Mouse (Mus musculus) retina, postnatal 7 days (tissue): ENCODE measurements around the gene Phf24.

ENCODE experiments used
- DNase-seq: peaks from one replicate; pipeline ENCODE4 v3.0.0-alpha.2; 2012; ENCODE audit warnings: low read depth, low spot score

Phf24 gene

DNA sequence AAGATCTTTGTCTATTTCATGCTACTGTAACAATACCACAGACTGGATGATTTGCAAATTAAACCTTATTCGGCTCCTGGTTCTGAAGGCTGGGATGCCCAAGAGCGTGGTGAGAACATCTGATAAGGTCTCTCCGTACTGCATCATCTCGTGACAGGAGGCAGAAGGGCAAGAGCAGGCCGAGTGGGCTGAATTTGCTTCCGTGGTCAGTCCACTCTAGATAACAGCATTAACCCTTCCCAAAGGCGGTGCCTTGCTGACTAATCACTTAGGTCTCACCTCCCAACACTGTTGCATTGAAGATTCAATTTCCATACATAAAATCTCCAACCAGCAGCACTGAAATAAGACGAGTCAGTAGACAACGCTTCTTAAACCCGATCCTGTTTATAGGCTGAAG, 3.1 kb upstream of the Phf24 start:
- DNase-seq = no peak

DNA sequence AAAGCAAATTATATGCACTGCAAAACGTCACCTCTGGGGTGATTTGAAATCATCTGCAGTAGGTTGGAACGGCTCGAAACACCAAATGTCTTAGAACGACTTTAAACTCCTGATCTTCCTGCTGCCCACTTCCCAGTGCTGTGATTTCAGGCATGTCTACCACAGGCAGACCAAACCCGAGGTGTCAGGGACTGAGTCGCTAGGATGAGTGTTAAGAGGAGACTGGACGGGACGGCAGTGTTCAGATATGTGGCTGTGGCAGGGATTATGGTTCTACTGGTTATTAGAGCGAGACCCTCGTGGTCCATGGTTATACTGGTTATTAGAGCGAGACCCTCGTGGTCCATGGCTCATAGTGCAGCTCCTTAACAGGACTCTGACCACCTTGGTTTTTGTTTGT, 1.1 kb upstream of the Phf24 start:
- no peak for DNase-seq

GRCm38 (mm10) chr4:42915966-42916365, 494 bp upstream of the Phf24 start:
- no peak for DNase-seq

- DNase-seq = no peak
These were observed 928 bp downstream of the Phf24 start for GRCm38 (mm10) chr4:42917402-42917774.

DNA sequence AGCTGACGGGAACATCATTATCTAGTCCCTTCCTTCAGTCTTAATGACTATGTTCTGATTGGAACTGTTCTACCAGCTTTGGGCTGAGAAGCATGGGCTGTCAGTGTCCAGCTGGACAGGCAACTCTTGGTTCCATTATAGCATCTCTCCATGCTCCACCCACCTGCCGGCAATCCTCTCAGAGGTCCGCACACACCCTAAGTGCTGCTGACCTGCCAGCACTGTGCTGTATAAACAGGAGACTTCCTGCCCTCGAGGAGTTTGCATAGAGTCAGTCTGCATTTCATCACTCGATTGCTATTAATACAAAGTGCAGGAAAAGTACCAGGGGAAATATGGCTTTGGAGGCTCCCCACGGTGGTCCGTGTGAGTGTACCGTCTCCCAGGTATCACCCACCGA, 4.3 kb downstream of the Phf24 start:
- DNase-seq = no peak

DNA sequence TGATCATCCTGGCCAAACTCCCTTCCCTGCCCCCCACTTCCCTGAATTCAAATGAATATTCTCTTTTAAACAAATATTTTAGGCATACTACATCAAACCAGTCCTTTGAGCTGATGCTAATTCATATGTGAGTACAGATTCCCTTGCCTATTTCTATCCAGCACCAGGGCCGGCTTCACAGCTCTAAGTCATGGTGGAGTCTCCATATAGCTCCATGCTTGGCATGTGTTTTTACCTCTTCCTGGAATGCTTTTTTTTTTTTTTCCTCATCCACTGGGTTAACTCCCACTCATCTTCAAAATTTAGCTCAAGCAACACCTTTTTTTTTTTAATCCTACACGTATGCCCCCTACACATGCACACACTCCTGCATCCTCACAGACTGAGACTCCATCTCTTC, 5.1 kb downstream of the Phf24 start:
- no peak for DNase-seq

DNA sequence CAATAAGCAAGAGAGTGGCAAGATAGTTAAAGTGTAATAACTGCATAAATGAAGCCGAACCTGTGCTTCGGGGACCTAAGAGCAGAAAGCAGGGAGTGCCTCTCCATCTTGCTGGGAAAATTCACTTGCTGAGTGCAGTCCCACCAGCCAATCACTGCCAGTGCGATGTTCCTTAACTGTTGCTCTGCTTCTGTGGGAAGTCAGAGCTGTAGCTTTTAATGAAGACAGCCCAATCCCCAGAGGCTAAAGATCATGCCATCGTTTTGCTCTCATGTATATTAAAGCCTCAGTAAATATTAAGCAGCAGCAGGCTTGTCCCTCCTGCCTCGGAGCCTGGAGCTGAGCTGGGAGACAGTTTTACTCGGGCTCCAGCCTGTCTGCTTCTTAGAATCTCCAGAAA, 5.6 kb downstream of the Phf24 start:
- no peak for DNase-seq

DNA sequence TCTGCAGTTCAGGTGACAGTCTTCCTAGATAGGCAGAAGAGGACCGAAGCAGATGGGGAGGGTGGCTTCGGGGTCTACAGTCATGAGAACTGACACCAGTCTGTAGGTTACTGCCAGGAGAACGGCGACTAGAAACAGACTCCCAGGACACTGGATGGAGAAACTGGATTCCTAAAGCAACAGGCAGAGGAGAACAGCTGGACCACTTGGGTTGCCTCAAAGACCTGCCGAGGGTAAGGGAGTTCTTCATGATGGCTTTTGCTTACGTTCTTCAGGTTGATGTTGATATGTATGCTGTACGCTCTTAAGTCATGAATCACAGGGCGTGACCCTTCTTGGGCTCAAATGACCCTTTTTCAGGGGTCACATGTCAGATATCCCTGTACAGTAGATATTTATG, 6.0 kb downstream of the Phf24 start:
- DNase-seq = no peak

DNA sequence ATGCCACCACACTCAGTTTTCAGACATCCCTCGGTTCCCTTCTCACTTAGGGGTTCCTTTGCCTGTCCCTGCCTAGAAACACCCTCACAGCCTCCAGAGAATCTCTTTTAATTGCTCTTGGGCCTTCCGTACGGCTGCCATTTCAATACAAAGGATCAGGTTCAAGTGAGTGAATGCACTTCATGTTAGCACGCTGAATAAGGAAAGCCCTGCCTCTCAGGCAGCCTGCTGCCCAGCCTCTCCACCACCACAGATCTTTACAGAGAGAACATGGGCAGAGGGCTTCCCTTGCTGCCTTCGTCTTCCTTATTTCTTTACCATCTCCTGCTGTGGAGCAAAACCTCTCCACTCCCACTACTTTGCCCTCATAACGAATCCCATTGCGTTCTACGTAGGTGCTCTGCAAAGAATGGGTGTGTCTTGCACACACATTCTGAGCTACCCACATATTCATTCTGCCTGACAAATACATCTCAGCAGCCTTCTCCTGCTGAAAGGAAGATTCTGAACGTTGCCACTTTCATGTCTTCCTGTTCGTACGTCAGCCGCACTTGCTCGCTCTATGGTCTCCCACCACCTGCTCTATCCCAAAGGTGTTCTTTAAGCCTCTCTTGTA, 7.7 kb downstream of the Phf24 start:
- no peak for DNase-seq

- DNase-seq = no peak
These were observed 11.7 kb downstream of the Phf24 start for GRCm38 (mm10) chr4:42928209-42928608.

DNA sequence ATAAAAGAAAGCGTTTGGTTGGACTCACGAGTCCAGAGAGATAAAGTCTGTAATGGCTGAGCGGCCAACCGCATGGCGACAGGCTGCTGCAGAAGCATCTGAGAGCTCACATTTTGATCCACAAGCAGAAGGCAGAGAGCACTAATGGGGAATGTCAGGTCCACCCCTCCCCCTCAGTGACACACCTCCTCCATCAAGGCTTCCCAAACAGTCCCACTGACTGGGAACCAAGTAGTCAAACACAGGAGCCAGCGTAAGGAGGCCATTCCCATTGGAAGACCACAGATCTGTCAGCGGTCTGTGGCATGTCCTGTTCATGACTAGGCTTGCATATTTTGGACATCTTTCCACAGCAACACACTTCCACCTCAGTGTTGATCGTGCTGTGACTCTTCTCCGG, 12.5 kb downstream of the Phf24 start:
- no peak for DNase-seq

DNA sequence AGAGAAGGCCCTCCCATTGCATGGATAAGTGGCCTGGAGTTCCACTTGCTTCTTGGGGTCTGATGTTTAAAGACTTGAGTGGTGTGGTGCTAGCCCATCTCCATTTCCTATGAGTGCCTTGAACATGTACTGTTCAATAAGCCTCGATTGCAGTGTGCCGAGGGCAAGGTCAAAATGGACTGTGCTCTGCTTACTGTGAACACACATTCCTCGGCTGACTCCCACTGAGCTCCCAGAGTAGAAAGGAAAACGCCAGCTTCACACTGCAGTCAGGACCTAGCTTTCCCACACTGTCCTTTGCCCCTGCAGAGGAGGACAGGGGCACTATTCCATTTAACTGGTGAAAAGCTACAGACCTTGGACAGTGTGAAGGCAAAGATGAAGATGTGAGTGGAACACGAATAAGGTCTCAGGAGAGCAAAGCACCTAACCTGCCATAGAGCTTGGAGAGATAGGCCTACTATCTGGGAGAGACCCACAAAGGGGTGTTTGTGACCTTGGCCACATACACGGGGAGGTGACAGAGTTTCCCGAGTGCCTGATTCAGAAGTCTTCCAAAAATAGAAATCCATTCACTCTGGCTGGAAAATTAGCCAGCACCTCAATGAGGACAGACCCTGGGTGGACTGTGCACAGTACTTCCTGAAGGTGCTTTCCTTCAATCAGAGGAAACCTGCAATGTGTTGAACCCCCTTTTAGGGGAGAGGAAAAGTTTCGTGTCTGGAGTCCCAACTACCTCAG, 15.9 kb downstream of the Phf24 start:
- DNase-seq = no peak

GRCm38 (mm10) chr4:42933630-42934029, 17.2 kb downstream of the Phf24 start:
- no peak for DNase-seq

GRCm38 (mm10) chr4:42941396-42941795, 24.9 kb downstream of the Phf24 start:
- DNase-seq = no peak

DNA sequence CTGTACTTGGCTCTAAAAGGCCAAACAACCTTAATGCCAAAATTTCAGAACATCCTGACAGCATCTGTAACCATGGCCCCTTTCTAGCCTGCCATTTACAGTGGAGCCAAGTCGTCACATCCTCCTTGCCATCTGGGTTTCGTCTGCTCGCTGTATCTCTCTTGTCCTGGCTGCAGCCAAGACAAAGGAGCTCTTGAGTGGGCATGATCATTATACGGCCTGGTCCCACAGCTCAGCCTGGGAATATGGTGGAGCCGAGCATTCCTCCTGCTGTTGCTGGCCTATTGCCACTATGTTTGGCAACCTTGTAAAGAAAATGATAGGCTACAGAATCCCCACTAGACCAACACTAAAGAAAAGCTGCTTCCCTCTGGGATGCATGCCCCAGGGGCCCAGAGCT, 26.9 kb downstream of the Phf24 start:
- no peak for DNase-seq

DNA sequence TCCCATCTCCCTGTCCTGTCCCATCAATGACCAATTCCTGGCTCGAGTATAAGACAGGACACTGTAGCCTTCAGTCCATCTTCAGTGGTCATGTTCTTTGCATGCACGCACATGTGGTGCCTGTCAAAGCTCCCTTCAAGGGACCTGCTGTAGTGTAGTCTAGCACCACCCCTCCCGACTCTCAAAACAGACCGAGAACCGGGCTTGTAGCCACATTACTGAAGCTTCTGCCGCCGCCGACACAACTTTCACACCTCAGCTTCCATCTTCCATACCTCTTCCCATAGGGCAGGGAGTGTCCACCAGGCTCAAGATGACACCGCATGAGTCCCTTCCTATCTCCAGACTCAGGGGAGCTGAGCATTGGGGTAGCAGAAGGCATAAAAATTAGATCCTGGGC, 27.7 kb downstream of the Phf24 start:
- no peak for DNase-seq

GRCm38 (mm10) chr4:42945043-42945442, 28.6 kb downstream of the Phf24 start:
- no peak for DNase-seq

GRCm38 (mm10) chr4:42945445-42945844, 29.0 kb downstream of the Phf24 start:
- DNase-seq = no peak

- DNase-seq = peak; percentile 49
These were observed 29.5 kb downstream of the Phf24 start for GRCm38 (mm10) chr4:42945952-42946351.

GRCm38 (mm10) chr4:42946733-42947290, 30.4 kb downstream of the Phf24 start:
- peak; percentile 49 for DNase-seq

DNA sequence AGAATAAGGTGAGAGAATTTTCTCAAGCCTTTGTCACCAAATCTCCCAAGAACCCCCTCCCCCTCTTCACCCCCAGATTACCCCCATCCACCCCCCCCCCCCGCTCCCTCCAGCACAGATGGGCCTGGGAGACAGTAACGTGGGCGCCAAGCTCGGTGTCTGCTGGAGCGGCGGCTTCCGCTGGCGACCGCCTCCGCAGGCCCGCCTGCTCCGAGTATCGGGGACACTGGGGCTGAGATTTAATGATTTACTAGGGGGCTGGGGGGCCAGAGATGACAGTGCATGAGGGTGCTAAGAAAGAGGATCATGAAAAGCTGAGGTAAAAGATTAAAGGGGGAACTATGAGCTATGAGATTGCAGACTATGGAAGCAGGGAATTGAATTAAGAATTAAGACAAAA, 32.1 kb downstream of the Phf24 start:
- no peak for DNase-seq

GRCm38 (mm10) chr4:42949051-42949675, 32.7 kb downstream of the Phf24 start:
- DNase-seq = no peak

DNA sequence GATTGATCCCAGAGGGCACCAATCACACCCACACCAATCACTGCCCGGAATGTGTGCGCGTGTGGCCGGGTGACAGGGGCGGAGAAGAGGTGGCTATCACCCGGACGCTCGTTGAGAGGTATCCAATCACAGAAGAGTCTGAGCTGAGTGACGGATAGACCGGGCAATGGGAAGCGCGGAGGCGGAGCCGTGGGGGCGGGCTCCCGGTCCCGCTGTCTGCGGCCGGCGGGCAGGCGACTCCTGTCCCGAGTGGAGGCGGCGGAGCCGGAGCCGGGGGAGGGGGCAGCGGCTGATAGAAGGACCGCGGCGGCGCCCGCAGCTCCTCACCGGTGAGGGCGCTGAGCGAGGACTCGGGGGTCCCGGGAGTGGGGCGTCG, 33.2 kb downstream of the Phf24 start, which contains the start of gene Dnajb5:
TSS of gene Dnajb5 (plus strand) at position 139 of the 376 bp plus-strand sequence.
- peak; percentile 91 for DNase-seq
